Mouse (Mus musculus): ENCODE results near the gene Olfr1382. TPM values are rescaled to one million over a fixed set of nuclear protein-coding genes. Genes with fewer than 3 reads are reported as not detected.
"Not testable (repeated sequence)": the region's sequence is repeated elsewhere in the genome, so short reads cannot be mapped to it uniquely, and the experiment has no call there.

Olfr1382 gene
- polyA plus RNA-seq (2012; rRNA removed) = not detected in 2 replicates

GRCm38 (mm10) chr11:49527947-49528346 is at the start of gene Olfr1382:
Gene Olfr1382 (plus strand): TSS chr11:49528247.
- Histone ChIP-seq H3K27me3 (ENCODE audit: control insufficient read depth, insufficient read depth, low read length) (no peaks in the 10 kb centered on the region), H3K36me3 (ENCODE audit: control insufficient read depth, insufficient read depth, low read length) (no peaks in the 10 kb centered on the region), H3K27ac (ENCODE audit: insufficient read depth, low read depth, low read length) (no peak within 1 kb of the TSS), H3K4me1 (ENCODE audit: control insufficient read depth, insufficient read depth, insufficient read length, low read length) (no peaks in the 10 kb centered on the region), H3K4me3 (ENCODE audit: low read depth, low read length) (no peak within 1 kb of the TSS)
- TF ChIP-seq CTCF (IDR thresholded peaks at IDR 0.05; ENCODE audit: extremely low read depth, insufficient read length, insufficient replicate concordance, low read depth, low read length) (no peak), POLR2A (IDR thresholded peaks at IDR 0.05; ENCODE audit: low read depth, low read length) (no peak)
- 80% methylated on average over 3 of the region's 3 CpGs for WGBS

- Histone ChIP-seq H3K27ac (ENCODE audit: insufficient read depth, low read depth, low read length) (no peak overlapping the region), H3K36me3 (ENCODE audit: control insufficient read depth, insufficient read depth, low read length) (no peaks in the 10 kb centered on the region), H3K27me3 (ENCODE audit: control insufficient read depth, insufficient read depth, low read length) (no peaks in the 10 kb centered on the region), H3K4me1 (ENCODE audit: control insufficient read depth, insufficient read depth, insufficient read length, low read length) (no peaks in the 10 kb centered on the region), H3K4me3 (ENCODE audit: low read depth, low read length) (no peak overlapping the region)
- no peak for TF ChIP-seq CTCF (IDR thresholded peaks at IDR 0.05; ENCODE audit: extremely low read depth, insufficient read length, insufficient replicate concordance, low read depth, low read length)
- no peak for TF ChIP-seq POLR2A (IDR thresholded peaks at IDR 0.05; ENCODE audit: low read depth, low read length)
- WGBS = 35% methylated on average over 4 of the region's 4 CpGs
Measured at GRCm38 (mm10) chr11:49485973-49486372, 42.1 kb upstream of the Olfr1382 start.

- not testable (repeated sequence) for H3K36me3 ChIP-seq (ENCODE audit: control insufficient read depth, insufficient read depth, low read length); H3K4me3 ChIP-seq (ENCODE audit: low read depth, low read length); H3K27ac ChIP-seq (ENCODE audit: insufficient read depth, low read depth, low read length); H3K27me3 ChIP-seq (ENCODE audit: control insufficient read depth, insufficient read depth, low read length); H3K4me1 ChIP-seq (ENCODE audit: control insufficient read depth, insufficient read depth, insufficient read length, low read length)
- 54% methylated on average over 1 of the region's 1 CpGs for WGBS
Measured at GRCm38 (mm10) chr11:49488770-49489169, 39.3 kb upstream of the Olfr1382 start, which contains the start of gene Olfr1385. Gene Olfr1385 (plus strand): TSS chr11:49489070.

GRCm38 (mm10) chr11:49518086-49518485 is 10.0 kb upstream of the Olfr1382 start:
- H3K27me3 ChIP-seq (ENCODE audit: control insufficient read depth, insufficient read depth, low read length) = no peaks in the 10 kb centered on the region
- H3K27ac ChIP-seq (ENCODE audit: insufficient read depth, low read depth, low read length) = no peak overlapping the region
- H3K36me3 ChIP-seq (ENCODE audit: control insufficient read depth, insufficient read depth, low read length) = no peaks in the 10 kb centered on the region
- TF ChIP-seq CTCF (IDR thresholded peaks at IDR 0.05; ENCODE audit: extremely low read depth, insufficient read length, insufficient replicate concordance, low read depth, low read length) (no peak), POLR2A (IDR thresholded peaks at IDR 0.05; ENCODE audit: low read depth, low read length) (no peak)
- no peak overlapping the region for H3K4me3 ChIP-seq (ENCODE audit: low read depth, low read length)
- no peaks in the 10 kb centered on the region for H3K4me1 ChIP-seq (ENCODE audit: control insufficient read depth, insufficient read depth, insufficient read length, low read length)
- 64% methylated on average over 5 of the region's 5 CpGs for WGBS

GRCm38 (mm10) chr11:49519348-49519747 is 8.7 kb upstream of the Olfr1382 start, which contains the start of gene Olfr1383:
Gene Olfr1383 (plus strand): TSS chr11:49519648.
- no peaks in the 10 kb centered on the region for H3K27me3 ChIP-seq (ENCODE audit: control insufficient read depth, insufficient read depth, low read length)
- H3K4me3 ChIP-seq (ENCODE audit: low read depth, low read length) = no peak within 1 kb of the TSS
- no peaks in the 10 kb centered on the region for H3K36me3 ChIP-seq (ENCODE audit: control insufficient read depth, insufficient read depth, low read length)
- H3K4me1 ChIP-seq (ENCODE audit: control insufficient read depth, insufficient read depth, insufficient read length, low read length) = no peaks in the 10 kb centered on the region
- H3K27ac ChIP-seq (ENCODE audit: insufficient read depth, low read depth, low read length) = no peak within 1 kb of the TSS
- TF ChIP-seq CTCF (IDR thresholded peaks at IDR 0.05; ENCODE audit: extremely low read depth, insufficient read length, insufficient replicate concordance, low read depth, low read length) = no peak
- no peak for TF ChIP-seq POLR2A (IDR thresholded peaks at IDR 0.05; ENCODE audit: low read depth, low read length)

GRCm38 (mm10) chr11:49532761-49533160 is 4.7 kb downstream of the Olfr1382 start:
- no peak overlapping the region for H3K27ac ChIP-seq (ENCODE audit: insufficient read depth, low read depth, low read length)
- no peaks in the 10 kb centered on the region for H3K27me3 ChIP-seq (ENCODE audit: control insufficient read depth, insufficient read depth, low read length)
- H3K4me3 ChIP-seq (ENCODE audit: low read depth, low read length) = no peak overlapping the region
- no peak for TF ChIP-seq POLR2A (IDR thresholded peaks at IDR 0.05; ENCODE audit: low read depth, low read length)
- TF ChIP-seq CTCF (IDR thresholded peaks at IDR 0.05; ENCODE audit: extremely low read depth, insufficient read length, insufficient replicate concordance, low read depth, low read length) = no peak
- H3K4me1 ChIP-seq (ENCODE audit: control insufficient read depth, insufficient read depth, insufficient read length, low read length) = no peaks in the 10 kb centered on the region
- H3K36me3 ChIP-seq (ENCODE audit: control insufficient read depth, insufficient read depth, low read length) = no peaks in the 10 kb centered on the region

GRCm38 (mm10) chr11:49536631-49537030 is 8.6 kb downstream of the Olfr1382 start:
- H3K27ac ChIP-seq (ENCODE audit: insufficient read depth, low read depth, low read length); H3K36me3 ChIP-seq (ENCODE audit: control insufficient read depth, insufficient read depth, low read length); H3K4me1 ChIP-seq (ENCODE audit: control insufficient read depth, insufficient read depth, insufficient read length, low read length); H3K27me3 ChIP-seq (ENCODE audit: control insufficient read depth, insufficient read depth, low read length); H3K4me3 ChIP-seq (ENCODE audit: low read depth, low read length): not testable (repeated sequence)
- 76% methylated on average over 2 of the region's 2 CpGs for WGBS

GRCm38 (mm10) chr11:49543149-49543548 is 15.1 kb downstream of the Olfr1382 start, which contains the start of gene Olfr1381:
Gene Olfr1381 (plus strand): TSS chr11:49543449.
- not testable (repeated sequence) for H3K36me3 ChIP-seq (ENCODE audit: control insufficient read depth, insufficient read depth, low read length); H3K27me3 ChIP-seq (ENCODE audit: control insufficient read depth, insufficient read depth, low read length); H3K4me3 ChIP-seq (ENCODE audit: low read depth, low read length); H3K27ac ChIP-seq (ENCODE audit: insufficient read depth, low read depth, low read length); H3K4me1 ChIP-seq (ENCODE audit: control insufficient read depth, insufficient read depth, insufficient read length, low read length)
- WGBS = 65% methylated on average over 3 of the region's 3 CpGs

- not testable (repeated sequence) for H3K27ac ChIP-seq (ENCODE audit: insufficient read depth, low read depth, low read length); H3K36me3 ChIP-seq (ENCODE audit: control insufficient read depth, insufficient read depth, low read length)
- 70% methylated on average over 3 of the region's 3 CpGs for WGBS
Measured at GRCm38 (mm10) chr11:49554033-49554432, 26.0 kb downstream of the Olfr1382 start.

GRCm38 (mm10) chr11:49556578-49556977 is 28.5 kb downstream of the Olfr1382 start, which contains the start of gene Olfr1380:
Gene Olfr1380 (plus strand): TSS chr11:49556878.
- H3K27me3 ChIP-seq (ENCODE audit: control insufficient read depth, insufficient read depth, low read length); H3K4me3 ChIP-seq (ENCODE audit: low read depth, low read length); H3K36me3 ChIP-seq (ENCODE audit: control insufficient read depth, insufficient read depth, low read length); H3K27ac ChIP-seq (ENCODE audit: insufficient read depth, low read depth, low read length); H3K4me1 ChIP-seq (ENCODE audit: control insufficient read depth, insufficient read depth, insufficient read length, low read length): not testable (repeated sequence)
- 75% methylated on average over 5 of the region's 5 CpGs for WGBS

More at GRCm38 (mm10) chr11:49554033-49554432, 26.0 kb downstream of the Olfr1382 start:
- H3K4me3 ChIP-seq (ENCODE audit: low read depth, low read length); H3K4me1 ChIP-seq (ENCODE audit: control insufficient read depth, insufficient read depth, insufficient read length, low read length); H3K27me3 ChIP-seq (ENCODE audit: control insufficient read depth, insufficient read depth, low read length): not testable (repeated sequence)

- H3K4me3 ChIP-seq (ENCODE audit: low read depth, low read length); H3K36me3 ChIP-seq (ENCODE audit: control insufficient read depth, insufficient read depth, low read length); H3K27ac ChIP-seq (ENCODE audit: insufficient read depth, low read depth, low read length); H3K4me1 ChIP-seq (ENCODE audit: control insufficient read depth, insufficient read depth, insufficient read length, low read length); H3K27me3 ChIP-seq (ENCODE audit: control insufficient read depth, insufficient read depth, low read length): not testable (repeated sequence)
- 34% methylated on average over 2 of the region's 2 CpGs for WGBS
Measured at GRCm38 (mm10) chr11:49575054-49575453, 47.0 kb downstream of the Olfr1382 start.

All from small intestine, adult 2 months (tissue).